Mouse (Mus musculus): ENCODE measurements around the gene Dnajb12. TPM values are rescaled to one million over a fixed set of nuclear protein-coding genes. Genes with fewer than 3 reads are reported as not detected.

The Dnajb12 gene
- total and polyA plus RNA-seq, 3 experiments = 13.3 to 217 (median 41.7) TPM

DNA sequence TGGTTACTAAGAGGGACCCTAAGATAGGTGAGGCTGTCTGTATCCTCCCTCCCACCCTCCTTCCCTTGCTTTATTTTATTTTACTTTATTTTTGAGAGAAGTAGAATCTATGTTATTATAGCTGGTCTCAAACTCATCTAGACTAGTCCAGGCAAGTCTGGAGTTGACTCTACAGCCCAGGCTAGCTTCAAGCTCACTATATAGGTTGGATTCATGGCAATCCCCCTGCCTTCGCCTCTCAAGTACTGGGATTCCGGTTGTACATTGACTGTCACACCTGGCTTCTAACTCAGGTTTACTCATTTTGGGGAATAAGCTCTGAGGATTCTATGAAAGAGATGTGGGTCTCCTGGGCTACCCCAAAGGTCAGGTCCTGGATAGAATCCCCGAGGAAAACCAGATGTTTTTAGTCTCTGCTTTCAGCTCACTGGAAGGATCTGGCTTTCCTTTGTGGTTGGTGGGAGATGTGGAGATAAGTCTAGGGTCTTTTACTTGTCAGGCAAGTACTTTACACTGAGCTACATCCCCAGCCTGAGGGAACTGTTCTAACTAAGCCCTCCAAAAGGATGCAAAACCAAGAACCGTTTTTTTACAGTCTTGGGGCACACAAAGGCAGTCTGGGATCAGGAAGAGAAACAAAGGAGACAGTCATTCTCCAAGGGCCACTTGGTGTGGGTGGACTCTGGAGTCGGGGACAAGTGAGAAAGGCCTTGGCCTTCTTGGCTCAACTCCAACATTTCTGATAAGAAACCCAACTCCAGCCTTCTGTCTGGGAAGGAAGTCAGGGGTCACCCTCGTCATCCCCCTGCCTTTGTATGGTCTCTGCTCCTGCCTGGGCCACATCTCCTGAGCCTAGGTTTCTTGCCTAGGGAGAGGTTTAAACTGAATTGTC lies 69.3 kb downstream of the Dnajb12 start:
- no peaks in the 10 kb centered on the region for H3K27me3 ChIP-seq (ENCODE audit: control insufficient read depth in 1 of 2, insufficient read depth in 2 of 2, low read length in 2 of 2)
- peak; percentile 28; the same call in 1 of the 2 replicates for TF ChIP-seq SIN3A (IDR thresholded peaks at IDR 0.05; ENCODE audit: low read length)
- TF ChIP-seq POLR2AphosphoS2 (IDR thresholded peaks at IDR 0.05; ENCODE audit: low read length) = peak; percentile 49; the same call in 1 of the 2 replicates
- TF ChIP-seq ZC3H11A (IDR thresholded peaks at IDR 0.05; ENCODE audit: low read depth, low read length) = no peak
- no peak for TF ChIP-seq TAL1 (IDR thresholded peaks at IDR 0.05; ENCODE audit: low read length)
- peak; percentile 77 for TF ChIP-seq GATA1 (IDR thresholded peaks at IDR 0.05; ENCODE audit: low read depth, low read length)
- no peak for TF ChIP-seq NELFE (IDR thresholded peaks at IDR 0.05; ENCODE audit: low read depth, low read length)
- TF ChIP-seq MAZ (IDR thresholded peaks at IDR 0.05; ENCODE audit: low read depth, low read length) = no peak
- peak; percentile 17; the same call in 1 of the 2 replicates for TF ChIP-seq ETS1 (IDR thresholded peaks at IDR 0.05; ENCODE audit: low read depth, low read length)
- TF ChIP-seq E2F4 (IDR thresholded peaks at IDR 0.05; ENCODE audit: borderline replicate concordance, low read depth, low read length) = no peak
- TF ChIP-seq EP300 (IDR thresholded peaks at IDR 0.05; ENCODE audit: low read depth in 1 of 2, low read length in 2 of 2) = no peak
- TF ChIP-seq MXI1 (IDR thresholded peaks at IDR 0.05; ENCODE audit: low read depth, low read length) = peak; percentile 30; the same call in 1 of the 2 replicates
- TF ChIP-seq NRF1 (IDR thresholded peaks at IDR 0.05; ENCODE audit: insufficient read depth, low read depth, low read length, poor library complexity, severe bottlenecking) = no peak
- no peak for TF ChIP-seq TBP (IDR thresholded peaks at IDR 0.05; ENCODE audit: low read depth, low read length)
- no peak for TF ChIP-seq MAX (IDR thresholded peaks at IDR 0.05; ENCODE audit: low read length)
- H3K4me1 ChIP-seq (ENCODE audit: control insufficient read depth in 1 of 2, insufficient read depth in 2 of 2, low read length in 2 of 2) = peaks cover 26 to 34% of the 10 kb centered on the region in 2 experiments
- DNase-seq (ENCODE audit: low read depth, low spot score) = peak; percentile 57
- H3K36me3 ChIP-seq (ENCODE audit: control insufficient read depth in 1 of 2, insufficient read depth in 2 of 2, low read length in 2 of 2) = peaks cover 0 to 26% of the 10 kb centered on the region in 2 experiments; a peak in 2 of 4 replicates
- no peak overlapping the region for H3K4me3 ChIP-seq (ENCODE audit: control insufficient read depth in 1 of 2, insufficient read depth in 1 of 2, low read depth in 2 of 2, low read length in 2 of 2)
- H3K27ac ChIP-seq (ENCODE audit: control insufficient read depth, low read depth, low read length) = no peak overlapping the region
- no peak overlapping the region for H3K9ac ChIP-seq (ENCODE audit: control insufficient read depth, low read depth, low read length, poor library complexity, severe bottlenecking)
- peaks cover 18% of the 10 kb centered on the region for H3K79me2 ChIP-seq (ENCODE audit: control insufficient read depth, insufficient read depth, low read length, poor library complexity)
- no peaks in the 10 kb centered on the region for H3K9me3 ChIP-seq (replicated peaks; ENCODE audit: insufficient read depth, low read length)

Other genes starting within 250 kb of the Dnajb12 start
- gene Micu1, start 177.1 kb upstream of the Dnajb12 start, total RNA-seq (2012; rRNA removed) = 16.9 and 18.0 TPM in 2 replicates
- 10 to 100 TPM in 1 of 2 experiments, not detected in 1; 26.8 TPM for gene Micu1, start 177.1 kb upstream of the Dnajb12 start, polyA plus RNA-seq (2012; ENCODE audit: insufficient read depth in 1 of 2, insufficient read length in 2 of 2, low read depth in 1 of 2, low replicate concordance in 2 of 2, missing spikeins in 1 of 2)
- gene Ddit4, start 72.3 kb downstream of the Dnajb12 start, total RNA-seq (2012; rRNA removed) = 2.6 and 40.6 TPM in 2 replicates
- 10 to 100 TPM in 1 of 2 experiments, not detected in 1; 11.6 TPM for gene Ddit4, start 72.3 kb downstream of the Dnajb12 start, polyA plus RNA-seq (2012; ENCODE audit: insufficient read depth in 1 of 2, insufficient read length in 2 of 2, low read depth in 1 of 2, low replicate concordance in 2 of 2, missing spikeins in 1 of 2)
- gene Ascc1, start 123.2 kb downstream of the Dnajb12 start, total RNA-seq (2012; rRNA removed) = 17.0 and 17.1 TPM in 2 replicates
- gene Ascc1, start 123.2 kb downstream of the Dnajb12 start, polyA plus RNA-seq (2012; ENCODE audit: insufficient read depth in 1 of 2, insufficient read length in 2 of 2, low read depth in 1 of 2, low replicate concordance in 2 of 2, missing spikeins in 1 of 2) = 10 to 100 TPM in 1 of 2 experiments, not detected in 1; 37.9 TPM
- 61.5 and 73.0 TPM in 2 replicates for gene Anapc16, start 123.6 kb downstream of the Dnajb12 start, total RNA-seq (2012; rRNA removed)
- gene Anapc16, start 123.6 kb downstream of the Dnajb12 start, polyA plus RNA-seq (2012; ENCODE audit: insufficient read depth in 1 of 2, insufficient read length in 2 of 2, low read depth in 1 of 2, low replicate concordance in 2 of 2, missing spikeins in 1 of 2) = 10 to 100 TPM in 1 of 2 experiments, not detected in 1; 53.7 TPM
- gene Spock2, start 226.7 kb downstream of the Dnajb12 start, total RNA-seq (2012; rRNA removed) = not detected in 2 replicates
- under 1 TPM in 1 of 2 experiments, not detected in 1; 0.03 TPM for gene Spock2, start 226.7 kb downstream of the Dnajb12 start, polyA plus RNA-seq (2012; ENCODE audit: insufficient read depth in 1 of 2, insufficient read length in 2 of 2, low read depth in 1 of 2, low replicate concordance in 2 of 2, missing spikeins in 1 of 2)

Measured in MEL (cell line).